Mouse (Mus musculus) E14TG2a.4 (cell line): ENCODE data around the gene Nanos2.

Experiments used
- CTCF ChIP-seq: conservative IDR thresholded peaks from 2 replicates; pipeline ENCODE4 v1.5.1; 2014; ENCODE audit warnings: low read length
- POU5F1 ChIP-seq: IDR thresholded peaks from 2 replicates; pipeline ENCODE4 v1.6.1; 2014; ENCODE audit warnings: low read length, borderline replicate concordance

- TF ChIP-seq CTCF: no peak
- no peak for TF ChIP-seq POU5F1
Observed at GRCm38 (mm10) chr7:19004631-19005079, 17.5 kb downstream of the Nanos2 start.
